Mouse (Mus musculus): ENCODE data around the gene Dcaf4. TPM values are rescaled to one million over a fixed set of nuclear protein-coding genes. Genes with fewer than 3 reads are reported as not detected.
A peak's percentile ranks its signal among the peaks of the same experiment; 100 is the strongest.

Dcaf4 gene
- total RNA-seq, 1 experiment = 49.8 TPM

- no peak for TF ChIP-seq ZC3H11A (IDR thresholded peaks at IDR 0.05; ENCODE audit: borderline replicate concordance, low read depth, low read length)
- TF ChIP-seq HCFC1 (IDR thresholded peaks at IDR 0.05; ENCODE audit: borderline replicate concordance, insufficient read depth, low read length) = no peak
- TF ChIP-seq ZNF384 (IDR thresholded peaks at IDR 0.05; ENCODE audit: low read depth, low read length) = no peak
- no peak for TF ChIP-seq CHD2 (IDR thresholded peaks at IDR 0.05; ENCODE audit: low read depth, low read length)
- TF ChIP-seq MAFK (IDR thresholded peaks at IDR 0.05; ENCODE audit: insufficient read depth, low read depth, low read length) = no peak
- in situ Hi-C loops (cut with MboI; ENCODE audit: low sequenced_read_pairs in 2 of 2, unreplicated experiment in 2 of 2) = no loop called here
- H3K36me3 ChIP-seq (ENCODE audit: control insufficient read depth, insufficient read depth, low read length, poor library complexity, severe bottlenecking) = no peaks in the 10 kb centered on the region
- no peak overlapping the region for H3K27ac ChIP-seq (ENCODE audit: insufficient read depth, low read depth, low read length, poor library complexity, severe bottlenecking)
- H3K9me3 ChIP-seq (ENCODE audit: control insufficient read depth, insufficient read depth, low read depth, low read length) = no peaks in the 10 kb centered on the region
- peak overlapping the region; percentile 35 to 43 for H3K4me3 ChIP-seq (ENCODE audit: insufficient read depth in 1 of 2, low read depth in 1 of 2, low read length in 2 of 2, poor library complexity in 1 of 2, severe bottlenecking in 1 of 2)
- H3K9ac ChIP-seq (ENCODE audit: insufficient read depth, low read depth, low read length, poor library complexity, severe bottlenecking) = no peak overlapping the region
- no peak for DNase-seq (ENCODE audit: low read depth, low spot score)
- no peaks in the 10 kb centered on the region; a peak in 1 of 4 replicates for H3K4me1 ChIP-seq (ENCODE audit: control insufficient read depth in 2 of 2, insufficient read depth in 2 of 2, low read length in 2 of 2, poor library complexity in 1 of 2)
These were observed 31.9 kb upstream of the Dcaf4 start for GRCm38 (mm10) chr12:83488211-83488941.

- DNase-seq (ENCODE audit: low read depth, low spot score) = no peak
- TF ChIP-seq HCFC1 (IDR thresholded peaks at IDR 0.05; ENCODE audit: borderline replicate concordance, insufficient read depth, low read length) (no peak), MAFK (IDR thresholded peaks at IDR 0.05; ENCODE audit: insufficient read depth, low read depth, low read length) (no peak)
- Histone ChIP-seq H3K36me3 (ENCODE audit: control insufficient read depth, insufficient read depth, low read length, poor library complexity, severe bottlenecking) (no peaks in the 10 kb centered on the region), H3K4me3 (ENCODE audit: insufficient read depth in 1 of 2, low read depth in 1 of 2, low read length in 2 of 2, poor library complexity in 1 of 2, severe bottlenecking in 1 of 2) (no peak overlapping the region), H3K9me3 (ENCODE audit: control insufficient read depth, insufficient read depth, low read depth, low read length) (no peaks in the 10 kb centered on the region), H3K4me1 (ENCODE audit: control insufficient read depth in 2 of 2, insufficient read depth in 2 of 2, low read length in 2 of 2, poor library complexity in 1 of 2) (peaks cover 4 to 7% of the 10 kb centered on the region in 2 experiments; a peak in 2 of 4 replicates), H3K9ac (ENCODE audit: insufficient read depth, low read depth, low read length, poor library complexity, severe bottlenecking) (no peak overlapping the region), H3K27ac (ENCODE audit: insufficient read depth, low read depth, low read length, poor library complexity, severe bottlenecking) (no peak overlapping the region)
- in situ Hi-C loops (cut with MboI; ENCODE audit: low sequenced_read_pairs in 2 of 2, unreplicated experiment in 2 of 2) = loop anchor here (5.0 to 10.0 kb wide), 2 partner anchors 377 to 385 kb away; no protein-coding TSS in a partner anchor
These were observed 30.5 kb upstream of the Dcaf4 start for GRCm38 (mm10) chr12:83489748-83490147.

- in situ Hi-C loops (cut with MboI; ENCODE audit: low sequenced_read_pairs in 2 of 2, unreplicated experiment in 2 of 2) = loop anchor here (5.0 to 10.0 kb wide), 2 partner anchors 379 to 387 kb away; no protein-coding TSS in a partner anchor
- DNase-seq (ENCODE audit: low read depth, low spot score) = no peak
- H3K4me3 ChIP-seq (ENCODE audit: insufficient read depth in 1 of 2, low read depth in 1 of 2, low read length in 2 of 2, poor library complexity in 1 of 2, severe bottlenecking in 1 of 2) = no peak overlapping the region
These were observed 28.7 kb upstream of the Dcaf4 start for GRCm38 (mm10) chr12:83491609-83492008.

GRCm38 (mm10) chr12:83492808-83493207, 27.5 kb upstream of the Dcaf4 start:
- DNase-seq (ENCODE audit: low read depth, low spot score) = no peak
- no peak for TF ChIP-seq ZNF384 (IDR thresholded peaks at IDR 0.05; ENCODE audit: low read depth, low read length)
- TF ChIP-seq ZC3H11A (IDR thresholded peaks at IDR 0.05; ENCODE audit: borderline replicate concordance, low read depth, low read length) = no peak
- TF ChIP-seq HCFC1 (IDR thresholded peaks at IDR 0.05; ENCODE audit: borderline replicate concordance, insufficient read depth, low read length) = no peak
- no peak for TF ChIP-seq MAFK (IDR thresholded peaks at IDR 0.05; ENCODE audit: insufficient read depth, low read depth, low read length)
- TF ChIP-seq CHD2 (IDR thresholded peaks at IDR 0.05; ENCODE audit: low read depth, low read length) = no peak
- in situ Hi-C loops (cut with MboI; ENCODE audit: low sequenced_read_pairs in 2 of 2, unreplicated experiment in 2 of 2) = loop anchor here (5.0 to 10.0 kb wide), 2 partner anchors 381 to 388 kb away; no protein-coding TSS in a partner anchor

More at GRCm38 (mm10) chr12:83491609-83492008, 28.7 kb upstream of the Dcaf4 start:
- Histone ChIP-seq H3K27ac (ENCODE audit: insufficient read depth, low read depth, low read length, poor library complexity, severe bottlenecking) (no peak overlapping the region), H3K9me3 (ENCODE audit: control insufficient read depth, insufficient read depth, low read depth, low read length) (no peaks in the 10 kb centered on the region), H3K9ac (ENCODE audit: insufficient read depth, low read depth, low read length, poor library complexity, severe bottlenecking) (no peak overlapping the region), H3K36me3 (ENCODE audit: control insufficient read depth, insufficient read depth, low read length, poor library complexity, severe bottlenecking) (no peaks in the 10 kb centered on the region), H3K4me1 (ENCODE audit: control insufficient read depth in 2 of 2, insufficient read depth in 2 of 2, low read length in 2 of 2, poor library complexity in 1 of 2) (peaks cover 7 to 18% of the 10 kb centered on the region in 2 experiments)
- peak; percentile 44 for TF ChIP-seq MAFK (IDR thresholded peaks at IDR 0.05; ENCODE audit: insufficient read depth, low read depth, low read length)
- TF ChIP-seq ZNF384 (IDR thresholded peaks at IDR 0.05; ENCODE audit: low read depth, low read length) = no peak
- no peak for TF ChIP-seq CHD2 (IDR thresholded peaks at IDR 0.05; ENCODE audit: low read depth, low read length)
- no peak for TF ChIP-seq HCFC1 (IDR thresholded peaks at IDR 0.05; ENCODE audit: borderline replicate concordance, insufficient read depth, low read length)

More at GRCm38 (mm10) chr12:83492808-83493207, 27.5 kb upstream of the Dcaf4 start:
- H3K9ac ChIP-seq (ENCODE audit: insufficient read depth, low read depth, low read length, poor library complexity, severe bottlenecking) = no peak overlapping the region
- no peaks in the 10 kb centered on the region for H3K36me3 ChIP-seq (ENCODE audit: control insufficient read depth, insufficient read depth, low read length, poor library complexity, severe bottlenecking)
- H3K4me1 ChIP-seq (ENCODE audit: control insufficient read depth in 2 of 2, insufficient read depth in 2 of 2, low read length in 2 of 2, poor library complexity in 1 of 2) = peaks cover 8 to 19% of the 10 kb centered on the region in 2 experiments
- no peak overlapping the region for H3K4me3 ChIP-seq (ENCODE audit: insufficient read depth in 1 of 2, low read depth in 1 of 2, low read length in 2 of 2, poor library complexity in 1 of 2, severe bottlenecking in 1 of 2)
- H3K27ac ChIP-seq (ENCODE audit: insufficient read depth, low read depth, low read length, poor library complexity, severe bottlenecking) = no peak overlapping the region
- no peaks in the 10 kb centered on the region for H3K9me3 ChIP-seq (ENCODE audit: control insufficient read depth, insufficient read depth, low read depth, low read length)
